Mouse (Mus musculus): Measurements from ENCODE around the gene Cisd2. TPM values are rescaled to one million over a fixed set of nuclear protein-coding genes. Genes with fewer than 3 reads are reported as not detected.
A peak's percentile ranks its signal among the peaks of the same experiment; 100 is the strongest.

Cisd2 gene
- polyA plus RNA-seq, 1 experiment, result 26.6 TPM

DNA sequence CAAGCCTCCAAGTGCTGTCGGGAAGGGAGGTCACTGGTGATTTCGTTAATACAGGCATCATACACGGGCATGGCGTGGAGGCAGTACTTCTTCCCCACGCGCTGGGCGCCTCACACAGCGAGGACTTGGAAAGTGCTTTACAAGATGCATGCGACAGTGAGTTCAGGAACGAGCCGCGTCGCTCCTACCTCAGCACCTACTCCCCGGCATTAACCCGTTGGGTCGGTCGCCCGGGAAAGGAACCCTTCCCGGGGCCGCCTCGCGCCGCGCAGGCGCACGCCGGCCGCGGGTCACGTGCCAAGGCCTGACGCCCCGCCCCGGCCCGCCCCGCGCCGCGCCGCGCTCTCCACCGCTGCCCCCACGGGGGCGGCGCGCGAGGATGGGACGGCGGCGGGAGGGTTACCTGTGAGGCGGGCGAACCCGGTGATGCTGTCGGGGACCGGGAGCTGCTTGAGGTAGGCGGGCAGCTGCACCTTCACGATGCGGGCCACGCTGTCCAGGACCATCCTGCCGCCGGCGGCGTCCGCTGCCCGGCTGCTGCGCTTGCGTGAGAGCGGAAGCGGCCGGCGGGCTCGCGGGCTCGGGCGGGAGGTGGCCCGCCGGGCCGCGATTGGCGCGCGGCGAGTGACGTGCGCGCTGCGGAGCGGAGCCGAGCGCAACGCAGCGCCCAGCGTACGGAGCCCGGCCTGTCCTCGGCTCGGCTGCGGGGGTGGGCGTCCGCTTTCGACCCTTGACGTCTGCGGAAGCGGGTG, 693 bp downstream of the Cisd2 start:
- Histone ChIP-seq H3K27me3 (ENCODE audit: control insufficient read depth, insufficient read depth, low read length) (no peaks in the 10 kb centered on the region), H3K27ac (ENCODE audit: insufficient read depth, low read depth, low read length) (peak overlapping the region; percentile 92), H3K36me3 (ENCODE audit: control insufficient read depth, insufficient read depth, low read length) (no peaks in the 10 kb centered on the region), H3K4me1 (ENCODE audit: control insufficient read depth, insufficient read depth, insufficient read length, low read length) (peaks cover 4% of the 10 kb centered on the region; the same call in 1 of the 2 replicates), H3K4me3 (ENCODE audit: low read depth, low read length) (peak overlapping the region; percentile 66)
- WGBS, result under 1% methylated on average over 102 of the region's 103 CpGs
- TF ChIP-seq CTCF (IDR thresholded peaks at IDR 0.05; ENCODE audit: extremely low read depth, insufficient read length, insufficient replicate concordance, low read depth, low read length) (no peak), POLR2A (IDR thresholded peaks at IDR 0.05; ENCODE audit: low read depth, low read length) (peak; percentile 91)

DNA sequence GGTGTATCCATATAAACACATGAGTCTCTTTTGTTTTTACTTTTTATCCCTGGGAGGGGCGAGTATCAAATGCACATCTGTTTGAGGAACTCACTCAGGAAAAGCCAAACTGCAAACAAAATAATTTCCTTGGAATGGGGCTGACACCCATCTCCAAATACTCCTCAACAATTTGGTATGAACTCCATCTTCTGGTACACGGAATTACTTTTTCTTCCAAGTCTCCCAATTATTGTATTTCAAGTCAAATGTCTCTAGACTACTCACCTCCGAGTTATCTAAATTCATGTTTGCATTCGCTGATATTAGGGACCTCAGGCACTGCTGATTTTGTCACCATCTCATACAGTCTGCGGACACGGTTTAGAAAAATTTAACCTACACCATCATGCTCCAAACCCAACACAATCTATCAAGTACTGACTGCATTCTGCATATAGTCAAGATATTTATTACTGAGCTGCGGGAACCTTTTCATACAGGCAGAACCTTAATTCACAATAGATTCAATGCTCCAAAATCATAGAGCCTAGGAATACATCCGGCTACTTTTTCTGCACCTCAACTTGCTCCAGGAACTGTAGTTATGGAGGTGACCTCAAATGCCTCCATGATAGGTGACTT, 1.4 kb downstream of the Cisd2 start:
- TF ChIP-seq CTCF (IDR thresholded peaks at IDR 0.05; ENCODE audit: extremely low read depth, insufficient read length, insufficient replicate concordance, low read depth, low read length) (no peak), POLR2A (IDR thresholded peaks at IDR 0.05; ENCODE audit: low read depth, low read length) (no peak)
- WGBS, result 7% methylated on average over 8 of the region's 8 CpGs
- H3K4me3 ChIP-seq (ENCODE audit: low read depth, low read length), result peak overlapping the region; percentile 66

DNA sequence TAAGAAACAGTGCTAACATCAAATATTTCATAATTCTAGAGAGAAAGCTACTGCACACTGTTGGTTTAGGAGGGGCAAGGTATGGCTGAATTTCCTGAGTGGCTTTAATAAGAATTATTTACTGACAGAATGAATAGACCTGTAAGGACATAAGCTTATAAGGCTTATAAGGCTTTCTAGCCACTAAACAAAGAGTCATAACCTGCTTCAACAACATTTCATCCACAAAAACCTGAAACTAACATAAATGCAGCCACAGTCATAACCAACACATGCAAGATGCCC, 2.5 kb downstream of the Cisd2 start:
- no peak overlapping the region for H3K4me3 ChIP-seq (ENCODE audit: low read depth, low read length)
- no peaks in the 10 kb centered on the region for H3K27me3 ChIP-seq (ENCODE audit: control insufficient read depth, insufficient read depth, low read length)
- H3K36me3 ChIP-seq (ENCODE audit: control insufficient read depth, insufficient read depth, low read length), result no peaks in the 10 kb centered on the region
- TF ChIP-seq POLR2A (IDR thresholded peaks at IDR 0.05; ENCODE audit: low read depth, low read length) (no peak), CTCF (IDR thresholded peaks at IDR 0.05; ENCODE audit: extremely low read depth, insufficient read length, insufficient replicate concordance, low read depth, low read length) (no peak)
- no peak overlapping the region for H3K27ac ChIP-seq (ENCODE audit: insufficient read depth, low read depth, low read length)
- H3K4me1 ChIP-seq (ENCODE audit: control insufficient read depth, insufficient read depth, insufficient read length, low read length), result peaks cover 13% of the 10 kb centered on the region; the same call in 1 of the 2 replicates

More for the DNA sequence above, 1.4 kb downstream of the Cisd2 start:
- Histone ChIP-seq H3K27ac (ENCODE audit: insufficient read depth, low read depth, low read length) (peak overlapping the region; percentile 92), H3K27me3 (ENCODE audit: control insufficient read depth, insufficient read depth, low read length) (no peaks in the 10 kb centered on the region), H3K36me3 (ENCODE audit: control insufficient read depth, insufficient read depth, low read length) (no peaks in the 10 kb centered on the region), H3K4me1 (ENCODE audit: control insufficient read depth, insufficient read depth, insufficient read length, low read length) (peaks cover 10% of the 10 kb centered on the region; the same call in 1 of the 2 replicates)

DNA sequence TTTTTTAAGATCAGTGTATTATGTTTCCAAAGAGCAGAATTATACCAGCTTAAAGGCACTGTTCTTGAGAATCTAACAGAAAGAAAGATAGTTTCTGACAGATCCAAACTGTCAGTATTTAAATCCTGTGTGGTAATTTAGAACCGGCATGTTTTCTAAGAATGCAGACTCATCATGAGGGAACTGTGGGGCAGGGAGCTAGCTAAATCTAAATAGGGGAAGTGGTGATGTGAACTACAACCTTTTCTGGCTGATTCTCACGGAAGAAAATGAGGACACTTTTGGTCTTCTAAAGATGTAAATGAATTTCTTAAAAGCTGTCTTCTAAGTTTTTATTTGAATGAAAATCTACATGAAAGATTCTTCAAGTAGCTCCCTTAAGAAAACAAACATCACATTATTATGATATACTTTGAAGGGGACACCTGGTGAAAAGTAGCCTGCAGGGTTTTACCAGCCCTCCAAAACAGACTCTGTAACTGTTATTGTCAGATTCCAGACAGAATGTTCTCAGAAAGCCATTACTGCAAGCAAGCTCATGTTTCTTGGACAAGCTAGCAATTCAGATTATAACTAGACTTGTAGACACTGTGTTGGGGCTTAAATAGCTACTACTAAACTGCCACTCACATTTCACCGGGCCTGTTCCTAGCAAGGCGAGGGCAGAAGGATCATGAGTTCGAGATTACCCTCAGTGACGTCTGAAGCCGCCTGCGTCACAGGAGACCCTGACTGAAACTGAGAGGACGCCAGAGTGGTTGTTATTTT, 3.0 kb downstream of the Cisd2 start:
- peaks cover 13% of the 10 kb centered on the region; the same call in 1 of the 2 replicates for H3K4me1 ChIP-seq (ENCODE audit: control insufficient read depth, insufficient read depth, insufficient read length, low read length)
- TF ChIP-seq CTCF (IDR thresholded peaks at IDR 0.05; ENCODE audit: extremely low read depth, insufficient read length, insufficient replicate concordance, low read depth, low read length) (no peak), POLR2A (IDR thresholded peaks at IDR 0.05; ENCODE audit: low read depth, low read length) (no peak)
- H3K27ac ChIP-seq (ENCODE audit: insufficient read depth, low read depth, low read length), result no peak overlapping the region
- no peaks in the 10 kb centered on the region for H3K36me3 ChIP-seq (ENCODE audit: control insufficient read depth, insufficient read depth, low read length)
- H3K27me3 ChIP-seq (ENCODE audit: control insufficient read depth, insufficient read depth, low read length), result no peaks in the 10 kb centered on the region
- 86% methylated on average over 9 of the region's 9 CpGs for WGBS
- no peak overlapping the region for H3K4me3 ChIP-seq (ENCODE audit: low read depth, low read length)

DNA sequence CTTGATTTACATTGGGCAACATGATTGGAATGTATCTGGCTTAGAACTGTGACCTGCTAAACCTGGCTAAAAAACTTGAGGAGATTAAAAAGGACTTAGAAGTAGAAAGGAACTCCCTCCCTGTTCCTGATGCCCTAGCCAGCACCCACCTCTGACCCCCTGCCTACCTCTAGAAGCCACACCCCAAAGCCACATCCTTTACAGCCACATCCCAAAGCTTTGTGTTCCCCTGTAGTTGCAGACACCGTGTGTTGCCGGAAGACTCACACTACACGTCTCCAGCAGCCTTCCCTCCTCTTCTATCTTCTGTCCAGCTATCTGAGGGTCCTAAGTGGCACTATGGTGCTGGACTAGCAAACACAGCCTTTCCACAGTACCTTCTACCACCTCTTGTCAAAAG, 5.9 kb downstream of the Cisd2 start:
- TF ChIP-seq CTCF (IDR thresholded peaks at IDR 0.05; ENCODE audit: extremely low read depth, insufficient read length, insufficient replicate concordance, low read depth, low read length), result no peak
- TF ChIP-seq POLR2A (IDR thresholded peaks at IDR 0.05; ENCODE audit: low read depth, low read length), result no peak
- Histone ChIP-seq H3K27me3 (ENCODE audit: control insufficient read depth, insufficient read depth, low read length) (no peaks in the 10 kb centered on the region), H3K4me1 (ENCODE audit: control insufficient read depth, insufficient read depth, insufficient read length, low read length) (peaks cover 13% of the 10 kb centered on the region; the same call in 1 of the 2 replicates), H3K36me3 (ENCODE audit: control insufficient read depth, insufficient read depth, low read length) (no peaks in the 10 kb centered on the region), H3K4me3 (ENCODE audit: low read depth, low read length) (no peak overlapping the region), H3K27ac (ENCODE audit: insufficient read depth, low read depth, low read length) (no peak overlapping the region; the same call in 1 of the 2 replicates)
- WGBS, result 66% methylated on average over 3 of the region's 3 CpGs

DNA sequence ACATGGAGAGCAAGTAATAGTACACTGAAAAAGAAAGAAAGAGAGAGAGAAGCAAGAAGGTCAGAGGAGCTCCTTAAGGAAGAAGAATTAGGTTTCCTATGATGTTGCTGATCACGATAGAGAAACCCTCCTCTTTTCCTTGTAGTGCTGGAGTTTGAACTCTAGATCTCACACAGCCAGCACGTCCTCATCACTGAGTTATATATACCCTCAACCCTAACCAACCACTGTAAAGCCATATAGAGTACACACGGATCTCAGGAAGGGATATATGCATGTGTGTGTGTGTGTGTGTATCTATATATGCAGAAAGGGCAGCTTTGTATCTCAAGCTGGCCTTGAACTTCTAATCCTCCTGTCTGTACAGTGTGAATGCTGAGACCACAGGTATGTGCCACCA, 6.5 kb downstream of the Cisd2 start:
- peaks cover 13% of the 10 kb centered on the region; the same call in 1 of the 2 replicates for H3K4me1 ChIP-seq (ENCODE audit: control insufficient read depth, insufficient read depth, insufficient read length, low read length)
- no peak for TF ChIP-seq POLR2A (IDR thresholded peaks at IDR 0.05; ENCODE audit: low read depth, low read length)
- no peak for TF ChIP-seq CTCF (IDR thresholded peaks at IDR 0.05; ENCODE audit: extremely low read depth, insufficient read length, insufficient replicate concordance, low read depth, low read length)
- H3K27me3 ChIP-seq (ENCODE audit: control insufficient read depth, insufficient read depth, low read length), result no peaks in the 10 kb centered on the region
- H3K36me3 ChIP-seq (ENCODE audit: control insufficient read depth, insufficient read depth, low read length), result no peaks in the 10 kb centered on the region
- 22% methylated on average over 3 of the region's 3 CpGs for WGBS
- H3K4me3 ChIP-seq (ENCODE audit: low read depth, low read length), result no peak overlapping the region
- peak overlapping the region; percentile 52 for H3K27ac ChIP-seq (ENCODE audit: insufficient read depth, low read depth, low read length)

DNA sequence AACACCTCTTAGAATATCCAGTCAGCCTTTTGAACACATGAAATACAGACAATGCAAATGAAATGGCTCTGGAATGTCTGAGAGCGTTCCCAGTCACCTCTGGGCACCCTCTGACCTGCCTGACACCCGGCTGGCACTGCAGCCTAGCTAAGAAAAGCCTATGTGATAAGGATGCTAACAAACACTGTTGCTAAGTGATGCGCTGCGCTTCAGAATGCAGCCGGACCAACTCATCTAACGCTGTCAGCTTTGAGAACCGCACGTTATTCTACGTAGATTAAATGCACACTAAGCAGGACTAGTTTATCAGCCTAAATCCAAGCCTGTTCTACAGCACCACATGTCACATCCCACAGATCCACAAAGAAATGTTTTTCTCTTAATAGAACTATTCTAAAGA, 11.9 kb downstream of the Cisd2 start:
- Histone ChIP-seq H3K27ac (ENCODE audit: insufficient read depth, low read depth, low read length) (no peak overlapping the region), H3K36me3 (ENCODE audit: control insufficient read depth, insufficient read depth, low read length) (peaks cover 8% of the 10 kb centered on the region), H3K4me3 (ENCODE audit: low read depth, low read length) (no peak overlapping the region), H3K4me1 (ENCODE audit: control insufficient read depth, insufficient read depth, insufficient read length, low read length) (peaks cover 3% of the 10 kb centered on the region; the same call in 1 of the 2 replicates), H3K27me3 (ENCODE audit: control insufficient read depth, insufficient read depth, low read length) (no peaks in the 10 kb centered on the region)
- 86% methylated on average over 9 of the region's 9 CpGs for WGBS
- TF ChIP-seq CTCF (IDR thresholded peaks at IDR 0.05; ENCODE audit: extremely low read depth, insufficient read length, insufficient replicate concordance, low read depth, low read length) (no peak), POLR2A (IDR thresholded peaks at IDR 0.05; ENCODE audit: low read depth, low read length) (no peak)
